Mouse (Mus musculus) myocyte (in vitro differentiated cells): ENCODE results near the gene Zfp46. TPM values are rescaled to one million over a fixed set of nuclear protein-coding genes. Genes with fewer than 3 reads are reported as not detected.
A peak's percentile ranks its signal among the peaks of the same experiment; 100 is the strongest.

Source experiments
- H3K27me3 ChIP-seq: one replicate; pipeline ENCODE4 v1.6.1; 2011; ENCODE audit not compliant: control insufficient read depth, insufficient read depth, insufficient read length
- H3K36me3 ChIP-seq: one replicate; pipeline ENCODE4 v1.6.1; 2011; ENCODE audit not compliant: control insufficient read depth, insufficient read depth
- H3K4me2 ChIP-seq: one replicate; pipeline ENCODE4 v1.6.1; 2011; ENCODE audit warnings: low read depth, control low read depth
- H3K4me3 ChIP-seq: one replicate; pipeline ENCODE4 v1.5.1; 2011; ENCODE audit warnings: mild to moderate bottlenecking, control low read depth, moderate library complexity
- H3K79me2 ChIP-seq: one replicate; pipeline ENCODE4 v1.6.1; 2011; ENCODE audit not compliant: control insufficient read depth, insufficient read depth
- H3ac ChIP-seq: one replicate; pipeline ENCODE4 v1.6.1; 2011; ENCODE audit not compliant: control insufficient read depth, insufficient read length
- CEBPB ChIP-seq: IDR thresholded peaks from 2 replicates; pipeline ENCODE4 v1.6.1; 2011; ENCODE audit warnings: mild to moderate bottlenecking, moderate library complexity; ENCODE audit not compliant: poor library complexity, insufficient read depth, severe bottlenecking
- E2F4 ChIP-seq: IDR thresholded peaks from one replicate; pipeline ENCODE4 v1.6.1; 2011; ENCODE audit warnings: mild to moderate bottlenecking, control low read depth, moderate library complexity; ENCODE audit not compliant: insufficient read depth
- MAX ChIP-seq: IDR thresholded peaks from one replicate; pipeline ENCODE4 v1.6.1; 2011; ENCODE audit warnings: low read depth, mild to moderate bottlenecking, control low read depth
- MYOD1 ChIP-seq, 3 experiments: IDR thresholded peaks; one replicate each; pipeline ENCODE4 v1.6.1; 2011; ENCODE audit warnings: control low read depth in 2 of 3, low read depth in 2 of 3, mild to moderate bottlenecking in 2 of 3, moderate library complexity in 1 of 3; ENCODE audit not compliant: insufficient read length in 2 of 3, control insufficient read depth in 1 of 3
- MYOG ChIP-seq, 3 experiments: IDR thresholded peaks; one replicate each; pipeline ENCODE4 v1.6.1; 2011; ENCODE audit warnings: control low read depth in 2 of 3, low read depth in 2 of 3, mild to moderate bottlenecking in 2 of 3; ENCODE audit not compliant: insufficient read length in 2 of 3, control insufficient read depth in 1 of 3, insufficient read depth in 1 of 3
- POLR2A ChIP-seq: IDR thresholded peaks from one replicate; pipeline ENCODE4 v1.6.1; 2011; ENCODE audit warnings: low read depth, mild to moderate bottlenecking, control low read depth, moderate library complexity; ENCODE audit not compliant: insufficient read length
- POLR2AphosphoS2 ChIP-seq: IDR thresholded peaks from one replicate; pipeline ENCODE4 v1.6.1; 2011; ENCODE audit warnings: low read depth, control low read depth; ENCODE audit not compliant: insufficient read length
- REST ChIP-seq: IDR thresholded peaks from one replicate; pipeline ENCODE4 v1.6.1; 2011; ENCODE audit warnings: mild to moderate bottlenecking, control low read depth, moderate library complexity; ENCODE audit not compliant: insufficient read depth, insufficient read length
- SRF ChIP-seq: IDR thresholded peaks from one replicate; pipeline ENCODE4 v1.6.1; 2011; ENCODE audit warnings: low read depth; ENCODE audit not compliant: control insufficient read depth, insufficient read length
- TCF12 ChIP-seq: IDR thresholded peaks from one replicate; pipeline ENCODE4 v1.6.1; 2011; ENCODE audit warnings: mild to moderate bottlenecking, control low read depth; ENCODE audit not compliant: poor library complexity, insufficient read depth, severe bottlenecking
- TCF3 ChIP-seq: IDR thresholded peaks from one replicate; pipeline ENCODE4 v1.6.1; 2011; ENCODE audit warnings: low read depth, control low read depth; ENCODE audit not compliant: insufficient read length
- USF1 ChIP-seq: IDR thresholded peaks from one replicate; pipeline ENCODE4 v1.6.1; 2011; ENCODE audit warnings: low read depth, mild to moderate bottlenecking, control low read depth, moderate library complexity
- polyA plus RNA-seq: library from polyadenylated mRNA; unstranded; fragments of >200 nt; fragmentation: generic; extraction: Trizol; gene quantifications from one replicate; pipeline ENCODE4 v1.2.1, GENCODE M21; 2012; ENCODE audit warnings: missing spikeins

Zfp46 gene
- 9.4 TPM for polyA plus RNA-seq

DNA sequence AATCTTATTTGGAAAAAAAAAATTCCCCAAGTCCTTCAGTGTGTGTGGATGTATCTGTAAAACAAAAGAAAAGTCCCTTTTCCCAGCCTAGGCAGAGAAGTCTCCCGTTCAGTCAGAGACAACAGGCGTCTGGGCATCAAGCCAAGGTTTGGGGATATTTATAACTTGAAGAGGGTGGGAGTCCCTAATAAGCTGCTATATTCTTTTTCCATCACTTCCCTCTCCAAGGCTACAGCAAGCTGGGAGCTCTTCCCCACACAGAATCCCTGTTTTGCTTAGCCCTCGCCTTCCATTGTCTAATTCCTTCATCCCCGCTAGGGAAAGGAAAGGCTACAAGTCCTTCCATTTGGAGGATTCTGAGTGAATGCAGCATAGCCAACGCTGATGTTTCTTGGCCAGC, at the start of gene Zfp46:
Gene Zfp46 (plus strand): TSS at position 229 of the 400 bp plus-strand sequence.
- Histone ChIP-seq H3K4me2 (peak within 1 kb of the TSS; percentile 98), H3K27me3 (no peaks in the 10 kb centered on the region), H3ac (peak within 1 kb of the TSS; percentile 75), H3K4me3 (peak within 1 kb of the TSS; percentile 93), H3K36me3 (peaks cover 12% of the 10 kb centered on the region), H3K79me2 (peaks cover 17% of the 10 kb centered on the region)
- TF ChIP-seq MYOD1 (IDR thresholded peaks at IDR 0.05; ENCODE audit: control insufficient read depth in 1 of 3, insufficient read length in 2 of 3, low read depth in 2 of 3) = no peak
- TF ChIP-seq SRF = no peak
- TF ChIP-seq REST = no peak
- TF ChIP-seq POLR2A = no peak
- no peak for TF ChIP-seq USF1
- TF ChIP-seq TCF12 = no peak
- no peak for TF ChIP-seq POLR2AphosphoS2
- no peak for TF ChIP-seq MYOG (IDR thresholded peaks at IDR 0.05; ENCODE audit: control insufficient read depth in 1 of 3, insufficient read depth in 1 of 3, insufficient read length in 2 of 3, low read depth in 2 of 3)
- no peak for TF ChIP-seq MAX
- TF ChIP-seq TCF3 = no peak
- no peak for TF ChIP-seq CEBPB
- no peak for TF ChIP-seq E2F4

DNA sequence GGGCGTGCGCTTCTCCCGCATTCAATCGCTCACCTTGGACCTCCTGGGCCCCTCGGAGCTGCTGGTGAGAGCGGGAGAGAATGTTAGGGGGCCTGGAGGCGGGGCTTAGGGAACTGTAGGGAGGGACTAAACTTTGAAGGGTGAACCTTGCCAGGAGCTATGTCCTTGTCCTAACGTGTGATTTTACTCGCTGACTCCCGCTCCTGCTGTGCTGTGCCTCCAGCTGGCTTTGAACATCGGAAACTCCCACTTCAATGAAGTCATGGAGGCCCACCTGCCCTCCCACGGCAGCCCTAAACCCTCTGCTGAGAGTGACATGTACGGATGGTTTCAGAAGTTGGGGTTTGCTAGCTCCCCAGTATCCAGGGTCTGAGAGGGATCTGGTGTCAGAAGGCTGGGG, 45.8 kb upstream of the Zfp46 start:
- TF ChIP-seq CEBPB (no peak), USF1 (no peak), TCF3 (no peak), POLR2AphosphoS2 (no peak), MYOD1 (IDR thresholded peaks at IDR 0.05; ENCODE audit: control insufficient read depth in 1 of 3, insufficient read length in 2 of 3, low read depth in 2 of 3) (no peak), E2F4 (no peak), MYOG (IDR thresholded peaks at IDR 0.05; ENCODE audit: control insufficient read depth in 1 of 3, insufficient read depth in 1 of 3, insufficient read length in 2 of 3, low read depth in 2 of 3) (no peak), TCF12 (no peak), MAX (no peak), POLR2A (no peak), REST (no peak), SRF (no peak)
- Histone ChIP-seq H3K4me3 (no peak overlapping the region), H3K79me2 (no peaks in the 10 kb centered on the region), H3K27me3 (no peaks in the 10 kb centered on the region), H3K4me2 (no peak overlapping the region), H3K36me3 (peaks cover 6% of the 10 kb centered on the region), H3ac (no peak overlapping the region)

DNA sequence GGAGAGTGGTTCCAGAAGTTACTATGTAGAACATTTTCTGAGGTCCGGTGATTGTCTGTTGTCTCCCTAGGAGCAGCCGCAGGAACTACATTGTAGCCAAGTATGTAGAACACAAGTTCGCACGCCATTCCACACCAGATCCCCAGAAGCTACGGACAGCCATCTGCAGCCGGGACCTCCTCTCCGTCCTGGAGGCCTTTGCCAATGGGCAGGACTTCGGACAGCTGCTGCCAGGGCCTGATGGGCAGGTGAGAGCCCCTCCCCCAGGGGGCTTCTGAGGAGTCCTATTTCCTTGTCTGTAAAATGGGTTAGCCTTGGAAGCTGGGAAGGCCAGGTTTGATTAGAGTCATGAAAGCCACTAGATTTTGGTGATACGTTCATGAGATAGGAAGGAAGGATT, 45.4 kb upstream of the Zfp46 start:
- peaks cover 6% of the 10 kb centered on the region for H3K36me3 ChIP-seq
- no peaks in the 10 kb centered on the region for H3K27me3 ChIP-seq
- TF ChIP-seq REST (no peak), USF1 (no peak), TCF12 (no peak), POLR2A (no peak)
- no peak overlapping the region for H3ac ChIP-seq
- no peak overlapping the region for H3K4me3 ChIP-seq
- H3K79me2 ChIP-seq = no peaks in the 10 kb centered on the region
- no peak overlapping the region for H3K4me2 ChIP-seq

DNA sequence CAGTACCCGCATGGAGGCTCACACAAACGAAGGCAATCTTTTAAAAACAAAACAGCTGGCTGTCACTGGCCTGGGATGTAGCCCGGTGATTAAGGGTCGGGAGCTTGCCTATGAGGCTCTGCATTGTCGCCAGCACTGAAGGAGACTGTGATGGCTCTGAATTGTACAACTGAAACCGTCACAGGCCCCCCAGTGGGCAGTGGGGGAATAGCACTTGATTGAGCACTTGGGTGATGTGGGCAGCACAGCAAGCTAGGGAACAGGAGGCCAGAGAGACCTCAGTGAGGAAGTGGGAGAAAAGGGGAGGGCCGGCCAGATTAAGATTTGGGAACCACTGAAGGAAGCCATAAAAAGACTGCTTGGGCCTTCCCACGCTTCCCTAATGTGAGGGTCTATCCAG, 44.9 kb upstream of the Zfp46 start:
- Histone ChIP-seq H3ac (no peak overlapping the region), H3K27me3 (no peaks in the 10 kb centered on the region), H3K36me3 (peaks cover 6% of the 10 kb centered on the region), H3K4me2 (no peak overlapping the region), H3K4me3 (no peak overlapping the region), H3K79me2 (no peaks in the 10 kb centered on the region)
- no peak for TF ChIP-seq CEBPB
- TF ChIP-seq TCF12 = no peak
- no peak for TF ChIP-seq POLR2AphosphoS2
- no peak for TF ChIP-seq E2F4
- TF ChIP-seq MYOG (IDR thresholded peaks at IDR 0.05; ENCODE audit: control insufficient read depth in 1 of 3, insufficient read depth in 1 of 3, insufficient read length in 2 of 3, low read depth in 2 of 3) = no peak
- TF ChIP-seq MYOD1 (IDR thresholded peaks at IDR 0.05; ENCODE audit: control insufficient read depth in 1 of 3, insufficient read length in 2 of 3, low read depth in 2 of 3) = no peak
- no peak for TF ChIP-seq USF1
- no peak for TF ChIP-seq TCF3
- TF ChIP-seq SRF = no peak
- no peak for TF ChIP-seq REST
- no peak for TF ChIP-seq POLR2A
- no peak for TF ChIP-seq MAX

DNA sequence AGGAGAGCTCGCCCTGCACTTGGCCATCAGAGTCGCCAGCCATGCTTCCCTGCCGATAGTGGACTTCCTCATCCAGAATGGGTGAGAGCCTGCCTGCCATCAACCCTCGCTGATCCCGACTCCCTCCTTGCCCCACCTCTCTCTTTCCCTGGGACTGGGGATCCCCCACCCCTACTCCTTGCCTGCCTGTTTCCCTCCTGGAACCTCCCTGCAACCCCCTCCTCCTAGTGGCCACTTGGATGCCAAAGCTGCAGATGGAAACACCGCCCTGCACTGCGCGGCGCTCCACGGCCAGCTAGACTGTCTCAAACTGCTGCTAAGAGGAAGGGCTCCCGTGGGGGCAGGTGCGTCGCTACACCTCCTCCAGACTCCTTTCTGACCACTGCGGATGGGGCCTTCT, 44.4 kb upstream of the Zfp46 start:
- Histone ChIP-seq H3K36me3 (peaks cover 6% of the 10 kb centered on the region), H3K27me3 (no peaks in the 10 kb centered on the region), H3K4me3 (no peak overlapping the region), H3K4me2 (no peak overlapping the region), H3ac (no peak overlapping the region), H3K79me2 (no peaks in the 10 kb centered on the region)
- no peak for TF ChIP-seq MYOD1 (IDR thresholded peaks at IDR 0.05; ENCODE audit: control insufficient read depth in 1 of 3, insufficient read length in 2 of 3, low read depth in 2 of 3)
- TF ChIP-seq USF1 = no peak
